Mouse (Mus musculus): ENCODE data around the gene Dnajb8.

Dnajb8 gene

DNA sequence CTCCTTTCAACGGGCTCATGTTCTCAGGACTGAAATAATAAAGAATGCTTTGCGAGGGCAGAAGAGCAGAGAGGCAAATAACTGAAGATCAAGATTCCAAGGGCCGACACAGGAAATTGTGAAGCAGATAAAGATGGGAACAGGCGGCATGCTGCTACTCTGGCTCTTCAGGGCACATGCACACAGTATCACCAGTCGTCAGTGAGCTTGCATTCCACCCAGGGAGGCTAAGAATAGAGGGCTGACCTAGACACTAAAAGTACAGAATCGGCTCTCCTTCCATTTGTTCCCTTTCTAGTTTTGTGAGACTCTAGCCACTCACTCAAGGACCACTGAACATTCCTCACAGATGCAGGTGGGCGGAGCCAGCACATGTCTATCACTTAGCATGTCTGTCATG is 79.2 kb downstream of the Dnajb8 start:
- DNase-seq: no peak
